Mouse (Mus musculus): ENCODE measurements around the gene Tsen54. TPM values are rescaled to one million over a fixed set of nuclear protein-coding genes. Genes with fewer than 3 reads are reported as not detected.
"Not testable (repeated sequence)": the region's sequence is repeated elsewhere in the genome, so short reads cannot be mapped to it uniquely, and the experiment has no call there.

Gene Tsen54
- polyA plus RNA-seq, 1 experiment from 2014 or later = 23.5 TPM

DNA sequence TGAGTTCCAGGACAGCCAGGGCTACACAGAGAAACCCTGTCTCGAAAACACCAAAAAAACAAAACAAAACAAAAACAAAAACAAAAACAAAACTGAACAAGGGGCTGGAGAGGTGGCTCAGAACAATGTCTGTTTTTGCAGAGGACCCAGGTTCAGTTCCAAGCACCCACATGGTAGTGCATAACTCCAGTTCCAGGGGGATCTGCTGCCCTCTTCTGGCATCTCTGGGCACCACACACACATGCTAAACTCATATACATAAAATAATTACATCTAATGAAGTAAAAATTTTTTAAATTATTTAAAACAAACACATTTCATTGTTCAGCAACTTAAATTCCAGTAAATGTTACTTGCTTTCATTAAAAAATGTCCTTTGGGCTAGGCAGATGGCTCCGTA lies 31.3 kb downstream of the Tsen54 start:
- no peak for ATAC-seq
- H3K4me3 ChIP-seq = no peak overlapping the region
- no peak overlapping the region for H3K9ac ChIP-seq
- peaks cover 7% of the 10 kb centered on the region for H3K9me3 ChIP-seq (replicated peaks)
- no peaks in the 10 kb centered on the region for H3K27me3 ChIP-seq (replicated peaks)
- H3K27ac ChIP-seq = no peak overlapping the region
- H3K36me3 ChIP-seq = peaks cover 71% of the 10 kb centered on the region
- peaks cover 38% of the 10 kb centered on the region for H3K4me1 ChIP-seq
- 92% methylated on average over 2 of the region's 2 CpGs for WGBS (ENCODE audit: insufficient replicate concordance)
- H3K4me2 ChIP-seq = no peak overlapping the region

DNA sequence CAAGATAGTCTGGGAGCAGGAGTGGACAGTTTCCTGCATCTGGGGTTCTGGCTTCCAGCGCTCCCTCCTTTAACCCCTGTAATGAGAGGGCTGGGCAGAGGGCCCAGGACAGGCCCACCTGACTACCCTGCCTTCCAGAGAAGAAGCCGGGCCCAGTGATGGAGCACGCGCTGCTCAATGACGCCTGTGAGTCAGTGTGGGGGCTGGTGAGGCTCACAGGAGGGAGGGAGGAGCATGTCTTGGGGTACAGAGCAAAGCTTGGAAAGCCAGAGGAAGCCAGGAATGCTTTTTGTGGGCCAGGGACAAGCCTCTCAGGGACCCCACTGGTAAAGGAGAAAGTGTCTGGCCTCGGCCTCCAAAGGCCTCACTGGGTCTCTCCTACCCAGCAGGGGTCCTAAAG lies 40.1 kb downstream of the Tsen54 start:
- H3K4me3 ChIP-seq = no peak overlapping the region
- H3K36me3 ChIP-seq = peaks cover 64% of the 10 kb centered on the region
- peaks cover 46% of the 10 kb centered on the region for H3K27me3 ChIP-seq (replicated peaks)
- WGBS (ENCODE audit: insufficient replicate concordance) = 80% methylated on average over 6 of the region's 6 CpGs
- no peak overlapping the region for H3K9ac ChIP-seq
- peaks cover 14% of the 10 kb centered on the region for H3K4me1 ChIP-seq
- H3K4me2 ChIP-seq = no peak overlapping the region
- no peak overlapping the region for H3K27ac ChIP-seq
- ATAC-seq = no peak
- H3K9me3 ChIP-seq (replicated peaks) = 0 out of 2 replicates have a peak, but pooled peaks cover 7% of the 10 kb centered on the region

DNA sequence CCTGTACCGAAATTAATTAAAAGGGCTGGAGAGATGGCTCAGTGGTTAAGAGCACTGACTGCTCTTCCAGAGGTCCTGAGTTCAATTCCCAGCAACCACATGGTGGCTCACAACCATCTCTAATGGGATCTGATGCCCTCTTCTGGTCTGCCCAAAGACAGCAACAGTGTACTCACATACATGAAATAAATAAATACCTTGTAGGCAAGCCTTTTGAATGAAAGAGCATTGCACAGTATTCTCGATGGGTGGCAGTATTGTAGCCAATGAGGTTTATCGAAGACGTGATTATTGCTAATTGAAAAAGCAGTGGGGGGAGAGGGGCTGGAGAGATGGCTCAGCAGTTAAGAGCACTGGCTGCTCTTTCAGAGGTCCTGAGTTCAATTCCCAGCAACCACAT lies 42.6 kb downstream of the Tsen54 start:
- H3K4me2 ChIP-seq; H3K9me3 ChIP-seq (replicated peaks); ATAC-seq; H3K27ac ChIP-seq; H3K9ac ChIP-seq; H3K4me3 ChIP-seq: not testable (repeated sequence)
- H3K27me3 ChIP-seq (replicated peaks) = peaks cover 71% of the 10 kb centered on the region
- peaks cover 39% of the 10 kb centered on the region for H3K36me3 ChIP-seq
- 86% methylated on average over 4 of the region's 4 CpGs for WGBS (ENCODE audit: insufficient replicate concordance)
- peaks cover 14% of the 10 kb centered on the region for H3K4me1 ChIP-seq

DNA sequence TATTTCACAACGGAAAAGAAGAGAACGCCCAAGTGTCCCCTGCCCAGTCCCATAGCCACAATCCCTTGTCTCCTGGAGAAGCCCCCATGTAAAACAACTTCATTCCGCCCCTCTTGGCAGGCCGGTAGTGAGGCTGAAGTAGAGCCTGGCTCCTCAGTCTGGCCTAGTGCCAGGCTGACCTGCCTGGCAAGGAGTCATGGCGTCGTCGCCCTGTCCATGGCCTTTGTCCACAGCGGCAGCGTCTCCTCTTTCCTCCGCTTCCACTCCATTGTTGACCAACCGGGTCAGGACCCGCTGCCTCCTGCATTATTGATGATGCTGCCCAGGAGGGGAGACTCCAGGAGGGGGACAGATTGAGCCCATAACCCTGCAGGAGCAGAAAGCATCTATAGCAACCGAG lies 43.4 kb downstream of the Tsen54 start:
- H3K36me3 ChIP-seq = peaks cover 31% of the 10 kb centered on the region
- H3K27ac ChIP-seq = no peak overlapping the region
- peaks cover 79% of the 10 kb centered on the region for H3K27me3 ChIP-seq (replicated peaks)
- ATAC-seq = no peak
- WGBS (ENCODE audit: insufficient replicate concordance) = 69% methylated on average over 13 of the region's 13 CpGs
- peaks cover 14% of the 10 kb centered on the region for H3K4me1 ChIP-seq
- no peak overlapping the region for H3K4me3 ChIP-seq
- no peak overlapping the region for H3K4me2 ChIP-seq
- H3K9me3 ChIP-seq (replicated peaks) = 0 out of 2 replicates have a peak, but pooled peaks cover 7% of the 10 kb centered on the region
- H3K9ac ChIP-seq = no peak overlapping the region

DNA sequence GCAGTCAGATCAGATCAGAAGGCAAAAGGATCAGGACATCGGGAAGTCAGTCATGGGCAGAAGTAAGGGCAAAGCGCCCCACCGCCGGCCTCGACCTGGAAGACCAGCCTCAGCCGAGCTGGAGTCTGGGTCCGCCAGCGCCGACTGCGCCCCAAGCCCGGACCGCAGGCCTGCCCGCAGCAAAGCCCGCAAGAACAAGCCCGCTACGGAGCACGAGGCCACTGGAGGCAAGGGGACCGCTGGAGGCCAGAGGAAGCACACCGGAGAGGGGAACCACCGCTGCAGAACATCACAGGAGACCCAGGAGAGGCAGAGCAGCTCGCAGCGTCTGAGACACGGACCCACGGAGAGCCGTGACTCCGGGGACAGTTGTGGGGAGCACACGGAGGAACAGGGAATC lies 43.8 kb downstream of the Tsen54 start, which contains the start of gene Myo15b:
TSS of gene Myo15b (plus strand) at position 53 of the 400 bp plus-strand sequence.
- Histone ChIP-seq H3K27ac (no peak within 1 kb of the TSS), H3K4me3 (peak within 1 kb of the TSS; percentile 49), H3K4me2 (peak within 1 kb of the TSS; percentile 73), H3K36me3 (peaks cover 27% of the 10 kb centered on the region), H3K4me1 (peaks cover 14% of the 10 kb centered on the region), H3K9me3 (replicated peaks) (0 out of 2 replicates have a peak, but pooled peaks cover 7% of the 10 kb centered on the region), H3K9ac (peak within 1 kb of the TSS; percentile 27; the same call in 1 of the 2 replicates), H3K27me3 (replicated peaks) (peaks cover 83% of the 10 kb centered on the region)
- 13% methylated on average over 27 of the region's 27 CpGs for WGBS (ENCODE audit: insufficient replicate concordance)
- ATAC-seq = no peak

DNA sequence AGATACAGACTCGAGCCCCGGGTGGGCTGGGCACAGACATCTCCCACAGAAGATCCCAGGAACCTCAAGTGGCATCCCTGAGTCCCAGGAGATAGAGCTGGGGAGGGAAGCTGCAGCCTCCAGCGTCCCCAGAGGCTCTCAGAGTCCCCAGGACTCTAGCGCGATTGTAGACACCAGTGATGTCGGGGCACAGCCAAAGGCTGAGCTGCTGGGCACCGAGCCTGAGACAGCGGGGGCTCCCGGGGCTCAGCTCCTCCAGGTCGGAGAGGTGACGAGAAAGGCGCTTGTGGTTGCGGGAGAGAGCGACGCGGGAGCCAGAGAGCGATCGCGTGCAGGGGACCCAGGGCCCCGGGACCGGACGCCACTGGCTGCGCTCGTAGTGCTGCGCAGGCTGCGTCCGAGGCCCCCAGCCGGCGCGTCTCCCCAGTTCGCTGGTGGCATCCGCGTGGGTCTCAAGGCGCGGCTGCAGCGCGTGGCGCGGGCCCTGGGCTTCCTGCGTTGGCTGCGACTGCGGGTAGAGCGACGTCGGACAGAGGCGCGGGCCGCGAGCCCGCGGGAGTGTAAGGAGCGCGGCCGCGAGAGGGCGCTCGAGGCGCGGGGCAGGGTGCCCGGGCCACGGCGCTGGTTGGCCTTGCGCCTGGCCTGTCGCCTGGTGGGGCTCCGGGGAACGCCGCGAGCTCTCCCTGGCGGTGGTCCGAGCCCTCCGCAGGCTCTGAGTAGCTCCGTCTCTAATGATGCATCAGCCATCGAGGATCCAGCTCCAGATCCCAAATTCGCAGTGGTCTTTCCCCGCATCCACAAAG lies 44.8 kb downstream of the Tsen54 start:
- Histone ChIP-seq H3K4me1 (peaks cover 14% of the 10 kb centered on the region), H3K27ac (no peak overlapping the region), H3K9me3 (replicated peaks) (0 out of 2 replicates have a peak, but pooled peaks cover 7% of the 10 kb centered on the region), H3K4me3 (peak overlapping the region; percentile 49), H3K4me2 (peak overlapping the region; percentile 73), H3K36me3 (peaks cover 17% of the 10 kb centered on the region), H3K27me3 (replicated peaks) (peaks cover 84% of the 10 kb centered on the region), H3K9ac (peak overlapping the region; percentile 27; the same call in 1 of the 2 replicates)
- 3% methylated on average over 74 of the region's 75 CpGs for WGBS (ENCODE audit: insufficient replicate concordance)
- peak; percentile 80 for ATAC-seq

DNA sequence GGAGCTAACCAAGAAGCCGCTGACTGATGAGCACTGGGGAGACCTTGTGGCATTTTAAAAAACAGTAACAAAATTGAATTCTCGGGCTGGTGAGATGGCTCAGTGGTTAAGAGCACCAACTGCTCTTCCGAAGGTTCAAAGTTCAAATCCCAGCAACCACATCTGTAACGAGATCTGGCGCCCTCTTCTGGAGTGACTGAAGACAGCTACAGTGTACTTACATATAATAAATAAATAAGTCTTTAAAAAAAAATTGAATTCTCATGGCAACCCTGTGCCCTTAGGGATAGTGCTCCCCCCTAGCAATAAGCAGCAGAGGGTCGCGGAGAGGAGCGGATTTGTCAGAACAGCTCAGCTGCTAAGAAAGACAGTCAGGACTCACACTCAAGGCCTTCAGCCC lies 49.4 kb downstream of the Tsen54 start:
- Histone ChIP-seq H3K27ac (no peak overlapping the region), H3K36me3 (no peaks in the 10 kb centered on the region), H3K9ac (no peak overlapping the region), H3K4me1 (peaks cover 8% of the 10 kb centered on the region), H3K4me3 (no peak overlapping the region), H3K27me3 (replicated peaks) (peaks cover 72% of the 10 kb centered on the region), H3K9me3 (replicated peaks) (no peaks in the 10 kb centered on the region), H3K4me2 (no peak overlapping the region)
- no peak for ATAC-seq
- WGBS (ENCODE audit: insufficient replicate concordance) = 65% methylated on average over 8 of the region's 8 CpGs

DNA sequence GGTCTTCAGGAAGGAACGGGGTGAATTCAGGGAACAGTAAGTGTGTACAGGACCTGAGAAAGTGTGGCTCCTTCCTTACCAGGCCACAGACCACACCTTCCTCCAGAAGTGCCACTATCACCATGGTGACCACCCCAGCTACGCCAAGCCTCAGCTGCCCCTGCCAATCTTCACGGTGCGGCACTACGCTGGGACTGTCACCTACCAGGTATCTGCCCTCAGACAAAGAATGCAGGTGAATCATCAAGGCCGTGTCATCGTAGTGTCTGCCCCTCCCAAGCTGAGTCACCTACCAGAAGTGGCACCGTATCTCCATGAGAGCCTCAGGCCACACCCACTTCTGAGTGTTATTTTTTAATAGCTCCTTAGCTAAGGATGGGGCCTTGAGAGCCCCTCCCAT lies 54.9 kb downstream of the Tsen54 start:
- Histone ChIP-seq H3K9ac (no peak overlapping the region), H3K36me3 (no peaks in the 10 kb centered on the region), H3K4me3 (no peak overlapping the region), H3K27me3 (replicated peaks) (peaks cover 46% of the 10 kb centered on the region), H3K9me3 (replicated peaks) (no peaks in the 10 kb centered on the region), H3K27ac (peak overlapping the region; percentile 57), H3K4me2 (peak overlapping the region; percentile 21; the same call in 1 of the 2 replicates), H3K4me1 (peaks cover 24% of the 10 kb centered on the region)
- peak; percentile 65; the same call in 1 of the 2 replicates for ATAC-seq
- 43% methylated on average over 8 of the region's 8 CpGs for WGBS (ENCODE audit: insufficient replicate concordance)

DNA sequence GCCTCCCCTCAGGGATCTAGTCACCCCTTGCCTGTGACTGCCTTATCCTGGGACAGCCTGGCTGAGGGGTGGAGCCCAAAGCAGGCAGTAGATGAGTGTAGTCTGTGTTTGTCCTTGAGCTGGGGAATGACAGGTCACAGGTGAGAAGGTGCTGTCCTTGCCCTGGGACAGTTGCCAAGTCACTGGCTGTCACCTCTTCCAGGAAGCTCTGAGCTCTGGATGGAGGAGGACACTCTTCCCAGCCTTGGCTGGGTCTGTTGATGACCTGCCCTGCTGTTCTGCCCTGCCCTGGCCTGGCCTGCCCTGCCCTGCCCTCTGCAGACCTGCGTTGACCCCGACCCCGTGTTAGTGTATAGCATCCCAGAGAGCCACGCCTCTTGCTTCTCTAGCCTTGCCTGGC lies 57.9 kb downstream of the Tsen54 start:
- Histone ChIP-seq H3K4me2 (no peak overlapping the region), H3K36me3 (no peaks in the 10 kb centered on the region), H3K9ac (no peak overlapping the region), H3K4me1 (peaks cover 34% of the 10 kb centered on the region), H3K27ac (no peak overlapping the region), H3K27me3 (replicated peaks) (peaks cover 32% of the 10 kb centered on the region; the same call in 1 of the 2 replicates), H3K4me3 (no peak overlapping the region), H3K9me3 (replicated peaks) (no peaks in the 10 kb centered on the region)
- peak; percentile 33 for ATAC-seq
- WGBS (ENCODE audit: insufficient replicate concordance) = 46% methylated on average over 4 of the region's 4 CpGs

Small RNA genes lying within 50 kb of the gene (microRNA-seq; reads per million reads assigned to microRNA genes)
- gene Mir5621 = not detected

Other genes with a start within 250 kb of the Tsen54 start
- 83.1 and 87.3 TPM in 2 replicates for gene Mrps7, start 210.8 kb upstream of the Tsen54 start, polyA plus RNA-seq (2016; fragmentation: Nextera tagmentation; extraction: Ambion mirVana)
- gene Gga3, start 210.7 kb upstream of the Tsen54 start, polyA plus RNA-seq (2016; fragmentation: Nextera tagmentation; extraction: Ambion mirVana) = 14.0 and 14.7 TPM in 2 replicates
- 26.6 and 27.1 TPM in 2 replicates for gene Mif4gd, start 201.8 kb upstream of the Tsen54 start, polyA plus RNA-seq (2016; fragmentation: Nextera tagmentation; extraction: Ambion mirVana)
- gene Slc25a19, start 186.4 kb upstream of the Tsen54 start, polyA plus RNA-seq (2016; fragmentation: Nextera tagmentation; extraction: Ambion mirVana) = 15.7 and 17.2 TPM in 2 replicates
- gene Grb2, start 106.1 kb upstream of the Tsen54 start, polyA plus RNA-seq (2016; fragmentation: Nextera tagmentation; extraction: Ambion mirVana) = 78.6 and 89.6 TPM in 2 replicates
- gene Tmem94, start 49.3 kb upstream of the Tsen54 start, polyA plus RNA-seq (2016; fragmentation: Nextera tagmentation; extraction: Ambion mirVana) = 16.9 and 17.0 TPM in 2 replicates
- 8.3 and 9.2 TPM in 2 replicates for gene Caskin2, start 1.1 kb upstream of the Tsen54 start, polyA plus RNA-seq (2016; fragmentation: Nextera tagmentation; extraction: Ambion mirVana)
- gene Llgl2, start 9.3 kb downstream of the Tsen54 start, polyA plus RNA-seq (2016; fragmentation: Nextera tagmentation; extraction: Ambion mirVana) = 13.4 and 14.3 TPM in 2 replicates
- 0.38 and 0.83 TPM in 2 replicates for gene Myo15b, start 43.7 kb downstream of the Tsen54 start, polyA plus RNA-seq (2016; fragmentation: Nextera tagmentation; extraction: Ambion mirVana)
- gene Smim5, start 85.2 kb downstream of the Tsen54 start, polyA plus RNA-seq (2016; fragmentation: Nextera tagmentation; extraction: Ambion mirVana) = 47.5 and 48.9 TPM in 2 replicates
- 3.1 and 3.7 TPM in 2 replicates for gene Smim6, start 97.3 kb downstream of the Tsen54 start, polyA plus RNA-seq (2016; fragmentation: Nextera tagmentation; extraction: Ambion mirVana)
- 23.1 and 24.5 TPM in 2 replicates for gene Sap30bp, start 118.6 kb downstream of the Tsen54 start, polyA plus RNA-seq (2016; fragmentation: Nextera tagmentation; extraction: Ambion mirVana)
- 14.9 and 17.6 TPM in 2 replicates for gene Recql5, start 118.8 kb downstream of the Tsen54 start, polyA plus RNA-seq (2016; fragmentation: Nextera tagmentation; extraction: Ambion mirVana)
- gene Itgb4, start 160.0 kb downstream of the Tsen54 start, polyA plus RNA-seq (2016; fragmentation: Nextera tagmentation; extraction: Ambion mirVana) = 0.31 and 0.44 TPM in 2 replicates
- 187 and 200 TPM in 2 replicates for gene Galk1, start 198.0 kb downstream of the Tsen54 start, polyA plus RNA-seq (2016; fragmentation: Nextera tagmentation; extraction: Ambion mirVana)
- gene H3f3b, start 213.2 kb downstream of the Tsen54 start, polyA plus RNA-seq (2016; fragmentation: Nextera tagmentation; extraction: Ambion mirVana) = 816 and 835 TPM in 2 replicates
- 18.7 and 20.2 TPM in 2 replicates for gene Unk, start 215.6 kb downstream of the Tsen54 start, polyA plus RNA-seq (2016; fragmentation: Nextera tagmentation; extraction: Ambion mirVana)